21 mouse cellular contexts compared by ENCODE assay signal in the genomic region with DNA sequence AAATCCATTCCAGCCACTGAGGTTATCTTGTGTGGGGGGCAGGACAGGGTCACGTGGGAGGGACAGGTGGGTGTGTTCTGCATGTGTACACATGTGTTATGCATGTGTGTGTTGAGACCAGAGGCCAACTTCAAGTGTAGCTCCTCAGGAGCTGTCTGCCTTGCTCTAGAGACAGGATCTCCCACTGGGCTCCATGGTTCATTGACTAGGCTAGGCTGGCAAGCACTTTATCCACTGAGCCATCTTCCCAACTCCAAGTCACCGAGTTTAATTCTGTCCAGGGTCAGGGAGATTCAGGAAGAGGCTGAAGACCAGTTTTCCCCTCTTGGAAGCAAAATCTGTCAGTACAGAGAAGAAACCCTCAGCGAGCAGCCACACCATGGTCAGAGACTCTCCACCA. TPM values are rescaled to one million over a fixed set of nuclear protein-coding genes. Genes with fewer than 3 reads are reported as not detected.
DNase-seq lines count a peak whose midpoint lies in the region; ATAC-seq and TF ChIP-seq lines count a peak whose summit lies in the region.
"Had no signal": no experiment of that assay in that cellular context is flagged by ENCODE, and none has a peak within 500 bp of the region (broad histone marks: within the 10 kb centered on the region; RNA-seq: fewer than 3 reads in every experiment).

No protein-coding gene starts in this region.

- TF ChIP-seq EP300 in MEL (IDR thresholded peaks at IDR 0.05; ENCODE audit: low read depth in 1 of 2, low read length in 2 of 2): no peak

- no peaks in the 10 kb centered on the region for H3K79me2 ChIP-seq in MEL (ENCODE audit: control insufficient read depth, insufficient read depth, low read length, poor library complexity)

- H3K27ac ChIP-seq in layer of hippocampus, adult 2 months: peak overlapping the region; percentile 91
- H3K27ac ChIP-seq in MEL (ENCODE audit: control insufficient read depth, low read depth, low read length): peak overlapping the region; percentile 78
- peak overlapping the region; percentile 74 for H3K27ac ChIP-seq in cortical plate, adult 2 months (ENCODE audit: insufficient read depth, low read length)
- peak overlapping the region; percentile 32; the same call in 1 of the 2 replicates for H3K27ac ChIP-seq in stomach, embryonic 16.5 days (ENCODE audit: low read length)
- H3K27ac ChIP-seq: heart, embryonic 10.5 days; heart, embryonic 15.5 days; liver, embryonic 15.5 days; lung, embryonic 15.5 days; midbrain, embryonic 13.5 days; neural tube, embryonic 13.5 days had no signal

- H3K36me3 ChIP-seq in MEL (ENCODE audit: control insufficient read depth in 1 of 2, insufficient read depth in 2 of 2, low read length in 2 of 2): peaks cover 0 to 17% of the 10 kb centered on the region in 2 experiments; a peak in 2 of 4 replicates
- no peaks in the 10 kb centered on the region for H3K36me3 ChIP-seq in stomach, embryonic 16.5 days (ENCODE audit: control insufficient read depth, insufficient read depth, low read length)
- H3K36me3 ChIP-seq: heart, embryonic 10.5 days; heart, embryonic 15.5 days; liver, embryonic 15.5 days; lung, embryonic 15.5 days; midbrain, embryonic 13.5 days; neural tube, embryonic 13.5 days had no signal

- H3K27me3 ChIP-seq in MEL (ENCODE audit: control insufficient read depth in 1 of 2, insufficient read depth in 2 of 2, low read length in 2 of 2): no peaks in the 10 kb centered on the region
- no peaks in the 10 kb centered on the region for H3K27me3 ChIP-seq in stomach, embryonic 16.5 days (ENCODE audit: control insufficient read depth, insufficient read depth, low read length)
- H3K27me3 ChIP-seq: heart, embryonic 15.5 days; liver, embryonic 15.5 days; lung, embryonic 15.5 days; midbrain, embryonic 13.5 days had no signal

- TF ChIP-seq RAD21 in MEL (IDR thresholded peaks at IDR 0.05; ENCODE audit: low read depth, low read length): no peak

- H3K4me2 ChIP-seq in stomach, embryonic 16.5 days (ENCODE audit: low read depth, low read length): no peak overlapping the region
- H3K4me2 ChIP-seq: heart, embryonic 15.5 days; liver, embryonic 15.5 days; lung, embryonic 15.5 days; midbrain, embryonic 13.5 days; neural tube, embryonic 13.5 days had no signal

- no peak for DNase-seq in layer of hippocampus, adult 2 months (ENCODE audit: low spot score in 2 of 2)
- DNase-seq in layer of hippocampus, postnatal 36 days: no peak
- no peak for DNase-seq in MEL (ENCODE audit: low read depth, low spot score)
- DNase-seq in gastrocnemius, postnatal 36 days: no peak
- no peak for DNase-seq in frontal cortex, postnatal 25 days (ENCODE audit: low spot score in 2 of 2)
- DNase-seq: adrenal gland, postnatal 36 days; cerebellum, adult 11 months; cerebellum, postnatal 10 days; kidney, postnatal 14 days; retina, postnatal 1 day had no signal

- no peak for ATAC-seq in stomach, embryonic 16.5 days (ENCODE audit: insufficient read depth, low FRiP score)
- ATAC-seq: forebrain, embryonic 16.5 days; hindbrain, embryonic 16.5 days; midbrain, embryonic 13.5 days had no signal

- H3K4me3 ChIP-seq in layer of hippocampus, adult 2 months: no peak overlapping the region
- H3K4me3 ChIP-seq in MEL (ENCODE audit: control insufficient read depth in 1 of 2, insufficient read depth in 1 of 2, low read depth in 2 of 2, low read length in 2 of 2): peak overlapping the region; percentile 20 to 37
- no peak overlapping the region for H3K4me3 ChIP-seq in cortical plate, adult 2 months (ENCODE audit: insufficient read depth, low read length)
- no peak overlapping the region for H3K4me3 ChIP-seq in stomach, embryonic 16.5 days (replicated peaks; ENCODE audit: low read length)
- H3K4me3 ChIP-seq: erythroblast, embryonic 14.5 days; heart, embryonic 10.5 days; heart, embryonic 15.5 days; liver, embryonic 15.5 days; lung, embryonic 15.5 days; midbrain, embryonic 13.5 days; neural tube, embryonic 13.5 days had no signal

- 68% methylated on average over 3 of the region's 3 CpGs for WGBS in stomach, embryonic 16.5 days

- H3K4me1 ChIP-seq in MEL (ENCODE audit: control insufficient read depth in 1 of 2, insufficient read depth in 2 of 2, low read length in 2 of 2): peaks cover 8 to 24% of the 10 kb centered on the region in 2 experiments
- H3K4me1 ChIP-seq in cortical plate, adult 2 months (ENCODE audit: control insufficient read depth, insufficient read depth, low read length): peaks cover 14% of the 10 kb centered on the region
- peaks cover 3% of the 10 kb centered on the region; the same call in 1 of the 2 replicates for H3K4me1 ChIP-seq in stomach, embryonic 16.5 days (ENCODE audit: control insufficient read depth, insufficient read depth, low read length)

- intact Hi-C loops in gastrocnemius, postnatal 36 days (cut with DNase I): loop anchor here (5.0 kb wide), 1 partner anchor 59 kb away; no protein-coding TSS in a partner anchor

- no peak for TF ChIP-seq CTCF in layer of hippocampus, adult 2 months (conservative IDR thresholded peaks at IDR 0.05)
- no peak for TF ChIP-seq CTCF in MEL (IDR thresholded peaks at IDR 0.05 in 2 of 3, conservative IDR thresholded peaks at IDR 0.05 in 1 of 3; ENCODE audit: control insufficient read depth in 1 of 3, insufficient read depth in 1 of 3, low read depth in 2 of 3, low read length in 3 of 3, poor library complexity in 1 of 3, severe bottlenecking in 1 of 3)
- TF ChIP-seq CTCF in cortical plate, adult 2 months (IDR thresholded peaks at IDR 0.05; ENCODE audit: extremely low read depth, insufficient read depth, low read length): no peak

- no peaks in the 10 kb centered on the region for H3K9me3 ChIP-seq in MEL (replicated peaks; ENCODE audit: insufficient read depth, low read length)
- no peaks in the 10 kb centered on the region for H3K9me3 ChIP-seq in stomach, embryonic 16.5 days (replicated peaks; ENCODE audit: control insufficient read depth, low read length)
- H3K9me3 ChIP-seq: heart, embryonic 10.5 days; heart, embryonic 15.5 days; liver, embryonic 15.5 days; lung, embryonic 15.5 days; midbrain, embryonic 13.5 days; neural tube, embryonic 13.5 days had no signal

- H3K9ac ChIP-seq in MEL (ENCODE audit: control insufficient read depth, low read depth, low read length, poor library complexity, severe bottlenecking): peak overlapping the region; percentile 60
- H3K9ac ChIP-seq in stomach, embryonic 16.5 days (ENCODE audit: low read length): no peak overlapping the region
- H3K9ac ChIP-seq: heart, embryonic 15.5 days; liver, embryonic 15.5 days; lung, embryonic 15.5 days; midbrain, embryonic 13.5 days; neural tube, embryonic 13.5 days had no signal

- TF ChIP-seq POLR2A in MEL (IDR thresholded peaks at IDR 0.05; ENCODE audit: control insufficient read depth in 1 of 2, insufficient read depth in 1 of 2, low read depth in 1 of 2, low read length in 2 of 2, poor library complexity in 1 of 2): no peak
- no peak for TF ChIP-seq POLR2A in cortical plate, adult 2 months (IDR thresholded peaks at IDR 0.05; ENCODE audit: extremely low read depth, insufficient read depth, low read length)

TF ChIP-seq in MEL, 35 proteins besides CTCF, POLR2A, EP300 and RAD21:
- TF ChIP-seq SIN3A (IDR thresholded peaks at IDR 0.05; ENCODE audit: low read length) (peak; percentile 18; the same call in 1 of the 2 replicates), USF1 (IDR thresholded peaks at IDR 0.05; ENCODE audit: low read depth, low read length) (peak; percentile 60), MAX (IDR thresholded peaks at IDR 0.05; ENCODE audit: low read length) (0 out of 2 replicates have a peak, but pooled peaks have one; percentile 19), MXI1 (IDR thresholded peaks at IDR 0.05; ENCODE audit: low read depth, low read length) (peak; percentile 41; the same call in 1 of the 2 replicates), ZMIZ1 (IDR thresholded peaks at IDR 0.05; ENCODE audit: low read depth, low read length) (no peak)

RNA-seq across cellular contexts. Expression of gene Prkag2, which starts 19.4 kb away (rescaled TPM):
- 100 to 1,000 TPM; 177 to 193 TPM for total RNA-seq in layer of hippocampus, adult 2 months (2021)
- 100 to 1,000 TPM; 180 to 182 TPM for total RNA-seq in layer of hippocampus, postnatal 36 days (2021)
- total RNA-seq in MEL (2012; rRNA removed): 7.7 and 8.0 TPM in 2 replicates
- polyA plus RNA-seq in MEL (2012; ENCODE audit: insufficient read depth in 1 of 2, insufficient read length in 2 of 2, low read depth in 1 of 2, low replicate concordance in 2 of 2, missing spikeins in 1 of 2): 10 to 100 TPM in 1 of 2 experiments, not detected in 1; 27.9 TPM
- 103 and 117 TPM in 2 replicates for polyA plus RNA-seq in cortical plate, adult 2 months (2012; rRNA removed)
- polyA plus RNA-seq in stomach, embryonic 16.5 days (2015; fragmentation: Nextera tagmentation; extraction: Ambion mirVana): 42.5 and 43.7 TPM in 2 replicates
- total RNA-seq in gastrocnemius, postnatal 36 days (2021): 10 to 100 TPM in 1 of 2 experiments, 1 to 10 TPM in 1; 9.0 to 14.9 TPM

Comparison
In these comparisons a context has a peak if more than half of its experiments do, and no peak if none do; other contexts are left out.
1. H3K27ac ChIP-seq: peak in every context shown above with its lines; median percentile 91 in layer of hippocampus, adult 2 months; 78 in MEL; 74 in cortical plate, adult 2 months; 32 in stomach, embryonic 16.5 days.
2. H3K4me3 ChIP-seq: peak in MEL (2 of 2); none in layer of hippocampus, adult 2 months (single experiment), cortical plate, adult 2 months (single experiment) and stomach, embryonic 16.5 days (single experiment).
3. RNA of gene Prkag2, which starts 19.4 kb away (total RNA-seq): 177 to 193 TPM in layer of hippocampus, adult 2 months and 180 to 182 TPM in layer of hippocampus, postnatal 36 days; 9.0 to 14.9 TPM in gastrocnemius, postnatal 36 days and 7.7 to 8.0 TPM in MEL; every median in the first group is over 10 times any median in the second.